Mouse (Mus musculus) kidney, adult 2 months (tissue): ENCODE measurements at regions not wholly inside any gene's neighbourhood (a gene's known extent, or its start where the extent isn't known, plus 50 kb on each side); places are given as distances from the start of the nearest gene placed in this dataset.

Source experiments
- DNase-seq: peaks from one replicate; pipeline ENCODE4 v3.0.0; 2021
- H3K27ac ChIP-seq: fragments of 200-500 bp; 2 replicates; pipeline ENCODE4 v1.5.1; 2012; ENCODE audit warnings: low read depth, low read length, control low read depth, inconsistent platforms; ENCODE audit not compliant: insufficient read depth
- H3K27me3 ChIP-seq: fragments of 200-500 bp; replicated peaks from 2 replicates; pipeline ENCODE4 v1.6.1; 2012; ENCODE audit warnings: mild to moderate bottlenecking, moderate library complexity, low read length, inconsistent platforms; ENCODE audit not compliant: control insufficient read depth, insufficient read depth
- H3K36me3 ChIP-seq: fragments of 200-500 bp; 2 replicates; pipeline ENCODE4 v1.6.1; 2012; ENCODE audit warnings: mild to moderate bottlenecking, moderate library complexity, low read length, inconsistent platforms; ENCODE audit not compliant: control insufficient read depth, insufficient read depth
- H3K4me1 ChIP-seq: fragments of 200-500 bp; 2 replicates; pipeline ENCODE4 v1.6.1; 2011; ENCODE audit warnings: low read length; ENCODE audit not compliant: control insufficient read depth, insufficient read depth
- H3K4me3 ChIP-seq: fragments of 200-500 bp; 2 replicates; pipeline ENCODE4 v1.5.1; 2011; ENCODE audit warnings: mild to moderate bottlenecking, low read depth, low read length, control low read depth; ENCODE audit not compliant: insufficient read depth
- CTCF ChIP-seq: fragments of 200-500 bp; conservative IDR thresholded peaks from 2 replicates; pipeline ENCODE4 v1.5.1; 2011; ENCODE audit warnings: low read depth, mild to moderate bottlenecking, control low read depth, low read length, moderate library complexity, mixed read lengths; ENCODE audit not compliant: insufficient read depth, insufficient read length
- POLR2A ChIP-seq: fragments of 200-500 bp; IDR thresholded peaks from one replicate; pipeline ENCODE4 v1.6.1; 2011; ENCODE audit warnings: low read depth, low read length, control low read depth
- WGBS: fragments of 180-500 bp; shearing (Covaris S2); methylation state at CpG from one replicate; pipeline ENCODE4 v1.1.7; 2018; 5-methylcytosine and 5-hydroxymethylcytosine counted together

DNA sequence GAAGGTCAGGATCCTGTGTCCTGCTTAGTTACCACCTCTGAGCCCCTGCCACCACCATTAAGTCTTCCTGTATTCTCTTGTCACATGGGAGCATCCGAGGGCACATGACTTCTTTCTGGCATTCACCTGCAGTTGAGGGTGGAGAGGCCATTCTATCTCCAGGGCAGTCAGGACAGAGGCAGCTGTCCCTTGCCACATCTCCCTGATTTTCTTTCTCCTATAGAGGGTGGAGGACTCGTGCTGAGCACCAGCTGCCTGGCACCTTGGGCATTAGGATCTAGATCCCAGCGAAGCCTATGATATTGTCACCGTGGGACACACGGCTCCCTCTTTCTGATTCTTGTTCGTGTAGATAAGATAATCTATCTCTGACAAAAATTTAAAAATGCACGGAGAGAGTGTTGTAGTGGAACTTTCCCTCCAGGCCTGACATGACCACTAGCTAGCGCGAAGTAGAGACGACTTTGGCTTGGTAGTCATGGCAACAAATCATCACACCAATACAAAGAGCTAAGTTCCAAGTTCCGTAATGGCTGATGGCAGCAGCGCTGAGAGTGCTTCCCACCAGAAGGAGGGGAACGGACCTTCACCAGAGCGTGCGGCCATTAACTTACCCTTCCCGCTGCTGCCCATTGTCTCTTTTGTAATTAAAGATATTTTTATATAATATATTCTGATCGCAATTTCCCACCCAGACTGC, 137.7 kb downstream of the Ipmk start:
- TF ChIP-seq CTCF (no peak), POLR2A (no peak)
- Histone ChIP-seq H3K27ac (no peak overlapping the region), H3K4me1 (no peaks in the 10 kb centered on the region), H3K27me3 (no peaks in the 10 kb centered on the region), H3K4me3 (no peak overlapping the region), H3K36me3 (no peaks in the 10 kb centered on the region)
- DNase-seq: no peak
- WGBS: 78% methylated on average over 17 of the region's 17 CpGs

GRCm38 (mm10) chr10:71489791-71490190, 142.2 kb downstream of the Ipmk start:
- no peaks in the 10 kb centered on the region for H3K4me1 ChIP-seq
- TF ChIP-seq POLR2A (no peak), CTCF (no peak)
- H3K36me3 ChIP-seq: no peaks in the 10 kb centered on the region
- no peak overlapping the region for H3K4me3 ChIP-seq
- no peaks in the 10 kb centered on the region for H3K27me3 ChIP-seq
- DNase-seq: no peak
- 71% methylated on average over 7 of the region's 7 CpGs for WGBS
- H3K27ac ChIP-seq: no peak overlapping the region

DNA sequence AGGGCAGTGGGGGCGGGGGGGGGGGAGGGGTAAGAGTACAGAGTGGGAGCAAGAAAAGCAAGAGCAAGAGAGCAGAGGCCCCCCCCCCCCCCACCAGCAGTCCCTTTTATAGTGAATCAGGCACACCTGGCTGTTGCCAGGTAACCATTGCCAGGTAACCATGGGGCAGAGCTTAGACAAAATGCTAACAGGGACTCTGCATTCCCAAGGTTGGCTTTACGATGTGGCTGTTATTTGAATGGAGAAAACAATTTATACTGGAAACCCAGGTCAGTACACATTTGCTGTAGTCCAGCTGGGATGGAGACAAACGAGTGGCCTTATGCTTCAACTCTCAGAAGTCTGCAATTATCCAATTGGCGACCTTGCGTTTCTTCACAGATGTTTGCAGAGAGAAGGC, 154.5 kb downstream of the Ipmk start:
- H3K27ac ChIP-seq: no peak overlapping the region
- 41% methylated on average over 4 of the region's 5 CpGs for WGBS

GRCm38 (mm10) chr10:71504219-71504618, 156.7 kb downstream of the Ipmk start:
- no peak overlapping the region for H3K4me3 ChIP-seq
- H3K4me1 ChIP-seq: no peaks in the 10 kb centered on the region
- H3K27ac ChIP-seq: no peak overlapping the region
- H3K36me3 ChIP-seq: no peaks in the 10 kb centered on the region
- H3K27me3 ChIP-seq: no peaks in the 10 kb centered on the region; the same call in 1 of the 2 replicates
- WGBS: 84% methylated on average over 1 of the region's 1 CpGs
- TF ChIP-seq CTCF (no peak), POLR2A (no peak)
- no peak for DNase-seq

More for the DNA sequence above, 154.5 kb downstream of the Ipmk start:
- TF ChIP-seq POLR2A: no peak
- TF ChIP-seq CTCF: no peak
- Histone ChIP-seq H3K4me1 (no peaks in the 10 kb centered on the region), H3K36me3 (no peaks in the 10 kb centered on the region), H3K4me3 (no peak overlapping the region), H3K27me3 (no peaks in the 10 kb centered on the region; the same call in 1 of the 2 replicates)
- DNase-seq: no peak

GRCm38 (mm10) chr10:71525290-71525689, 177.7 kb downstream of the Ipmk start:
- H3K27me3 ChIP-seq: no peaks in the 10 kb centered on the region
- DNase-seq: no peak
- WGBS: 37% methylated on average over 2 of the region's 2 CpGs
- no peaks in the 10 kb centered on the region for H3K36me3 ChIP-seq
- H3K4me3 ChIP-seq: no peak overlapping the region
- H3K4me1 ChIP-seq: no peaks in the 10 kb centered on the region
- TF ChIP-seq POLR2A (no peak), CTCF (no peak)
- no peak overlapping the region for H3K27ac ChIP-seq

DNA sequence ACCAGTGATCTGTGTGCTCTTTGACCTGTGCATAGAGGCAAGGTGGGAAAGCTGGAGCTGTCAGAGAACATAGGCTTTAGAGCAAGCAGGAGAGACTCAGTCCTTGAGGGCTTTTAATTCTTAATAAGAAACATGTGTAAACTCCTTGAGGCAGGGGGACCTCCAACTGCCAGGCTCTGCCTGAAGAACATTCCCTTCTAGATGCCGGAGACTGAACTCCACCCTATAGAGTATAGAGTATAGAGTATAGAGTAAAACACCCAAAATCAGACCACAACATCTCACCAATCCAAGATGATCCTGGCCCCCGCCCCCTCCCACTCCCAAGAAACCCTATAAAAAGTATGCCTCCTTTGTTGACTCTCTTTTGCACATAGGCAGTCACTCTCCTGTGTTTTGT, 186.2 kb downstream of the Ipmk start:
- Histone ChIP-seq H3K27ac (no peak overlapping the region), H3K27me3 (no peaks in the 10 kb centered on the region), H3K4me1 (no peaks in the 10 kb centered on the region), H3K4me3 (no peak overlapping the region), H3K36me3 (no peaks in the 10 kb centered on the region)
- TF ChIP-seq CTCF (no peak), POLR2A (no peak)
- no peak for DNase-seq
- WGBS: 83% methylated on average over 2 of the region's 2 CpGs

GRCm38 (mm10) chr10:71545489-71545888, 197.9 kb downstream of the Ipmk start:
- H3K27ac ChIP-seq: no peak overlapping the region
- H3K36me3 ChIP-seq: no peaks in the 10 kb centered on the region
- no peaks in the 10 kb centered on the region for H3K4me1 ChIP-seq
- no peaks in the 10 kb centered on the region for H3K27me3 ChIP-seq
- no peak overlapping the region for H3K4me3 ChIP-seq
- DNase-seq: no peak
- 82% methylated on average over 7 of the region's 7 CpGs for WGBS
- TF ChIP-seq POLR2A (no peak), CTCF (no peak)
